Mouse (Mus musculus) myocyte (in vitro differentiated cells): ENCODE results near the gene Spo11. TPM values are rescaled to one million over a fixed set of nuclear protein-coding genes. Genes with fewer than 3 reads are reported as not detected.
A peak's percentile ranks its signal among the peaks of the same experiment; 100 is the strongest.

Experiments used
- H3K27me3 ChIP-seq: one replicate; pipeline ENCODE4 v1.6.1; 2011; ENCODE audit not compliant: control insufficient read depth, insufficient read depth, insufficient read length
- H3K36me3 ChIP-seq: one replicate; pipeline ENCODE4 v1.6.1; 2011; ENCODE audit not compliant: control insufficient read depth, insufficient read depth
- H3K4me2 ChIP-seq: one replicate; pipeline ENCODE4 v1.6.1; 2011; ENCODE audit warnings: low read depth, control low read depth
- H3K4me3 ChIP-seq: one replicate; pipeline ENCODE4 v1.5.1; 2011; ENCODE audit warnings: mild to moderate bottlenecking, control low read depth, moderate library complexity
- H3K79me2 ChIP-seq: one replicate; pipeline ENCODE4 v1.6.1; 2011; ENCODE audit not compliant: control insufficient read depth, insufficient read depth
- H3ac ChIP-seq: one replicate; pipeline ENCODE4 v1.6.1; 2011; ENCODE audit not compliant: control insufficient read depth, insufficient read length
- CEBPB ChIP-seq: IDR thresholded peaks from 2 replicates; pipeline ENCODE4 v1.6.1; 2011; ENCODE audit warnings: mild to moderate bottlenecking, moderate library complexity; ENCODE audit not compliant: poor library complexity, insufficient read depth, severe bottlenecking
- E2F4 ChIP-seq: IDR thresholded peaks from one replicate; pipeline ENCODE4 v1.6.1; 2011; ENCODE audit warnings: mild to moderate bottlenecking, control low read depth, moderate library complexity; ENCODE audit not compliant: insufficient read depth
- MAX ChIP-seq: IDR thresholded peaks from one replicate; pipeline ENCODE4 v1.6.1; 2011; ENCODE audit warnings: low read depth, mild to moderate bottlenecking, control low read depth
- MYOD1 ChIP-seq, 3 experiments: IDR thresholded peaks; one replicate each; pipeline ENCODE4 v1.6.1; 2011; ENCODE audit warnings: control low read depth in 2 of 3, low read depth in 2 of 3, mild to moderate bottlenecking in 2 of 3, moderate library complexity in 1 of 3; ENCODE audit not compliant: insufficient read length in 2 of 3, control insufficient read depth in 1 of 3
- MYOG ChIP-seq, 3 experiments: IDR thresholded peaks; one replicate each; pipeline ENCODE4 v1.6.1; 2011; ENCODE audit warnings: control low read depth in 2 of 3, low read depth in 2 of 3, mild to moderate bottlenecking in 2 of 3; ENCODE audit not compliant: insufficient read length in 2 of 3, control insufficient read depth in 1 of 3, insufficient read depth in 1 of 3
- POLR2A ChIP-seq: IDR thresholded peaks from one replicate; pipeline ENCODE4 v1.6.1; 2011; ENCODE audit warnings: low read depth, mild to moderate bottlenecking, control low read depth, moderate library complexity; ENCODE audit not compliant: insufficient read length
- POLR2AphosphoS2 ChIP-seq: IDR thresholded peaks from one replicate; pipeline ENCODE4 v1.6.1; 2011; ENCODE audit warnings: low read depth, control low read depth; ENCODE audit not compliant: insufficient read length
- REST ChIP-seq: IDR thresholded peaks from one replicate; pipeline ENCODE4 v1.6.1; 2011; ENCODE audit warnings: mild to moderate bottlenecking, control low read depth, moderate library complexity; ENCODE audit not compliant: insufficient read depth, insufficient read length
- SRF ChIP-seq: IDR thresholded peaks from one replicate; pipeline ENCODE4 v1.6.1; 2011; ENCODE audit warnings: low read depth; ENCODE audit not compliant: control insufficient read depth, insufficient read length
- TCF12 ChIP-seq: IDR thresholded peaks from one replicate; pipeline ENCODE4 v1.6.1; 2011; ENCODE audit warnings: mild to moderate bottlenecking, control low read depth; ENCODE audit not compliant: poor library complexity, insufficient read depth, severe bottlenecking
- TCF3 ChIP-seq: IDR thresholded peaks from one replicate; pipeline ENCODE4 v1.6.1; 2011; ENCODE audit warnings: low read depth, control low read depth; ENCODE audit not compliant: insufficient read length
- USF1 ChIP-seq: IDR thresholded peaks from one replicate; pipeline ENCODE4 v1.6.1; 2011; ENCODE audit warnings: low read depth, mild to moderate bottlenecking, control low read depth, moderate library complexity
- polyA plus RNA-seq: library from polyadenylated mRNA; unstranded; fragments of >200 nt; fragmentation: generic; extraction: Trizol; gene quantifications from one replicate; pipeline ENCODE4 v1.2.1, GENCODE M21; 2012; ENCODE audit warnings: missing spikeins

The Spo11 gene
- polyA plus RNA-seq, 1 experiment: not detected

DNA sequence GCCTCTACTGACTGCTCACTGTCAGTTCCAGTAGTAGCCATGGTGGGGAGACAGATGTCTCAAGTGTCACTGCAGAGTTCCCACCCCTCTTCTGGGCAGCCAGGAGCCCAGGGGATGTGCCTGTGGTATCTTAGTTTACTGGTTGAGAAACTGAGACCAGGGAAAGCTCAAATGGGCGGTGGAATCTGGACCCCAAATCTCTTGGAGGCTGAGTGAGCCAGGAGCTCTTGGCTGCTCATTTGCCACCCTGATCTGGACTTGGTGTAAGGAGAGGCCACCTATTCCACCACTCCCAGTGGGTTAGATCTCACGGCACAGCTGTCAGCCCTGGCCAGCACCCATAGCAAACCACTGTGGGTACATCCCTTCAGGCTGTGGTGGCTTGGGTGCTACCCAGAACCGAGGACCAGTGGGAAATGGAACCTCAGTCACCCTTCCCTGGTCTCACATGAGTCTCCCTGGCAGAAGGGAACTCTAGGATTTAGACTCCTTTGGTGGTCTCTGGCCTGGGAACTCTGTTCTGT is 51.1 kb downstream of the Spo11 start:
- no peaks in the 10 kb centered on the region for H3K36me3 ChIP-seq
- H3ac ChIP-seq: no peak overlapping the region
- H3K4me3 ChIP-seq: no peak overlapping the region
- peaks cover 17% of the 10 kb centered on the region for H3K79me2 ChIP-seq
- no peak for TF ChIP-seq CEBPB
- peak; percentile 66 to 97 (median 82) for TF ChIP-seq MYOG (IDR thresholded peaks at IDR 0.05; ENCODE audit: control insufficient read depth in 1 of 3, insufficient read depth in 1 of 3, insufficient read length in 2 of 3, low read depth in 2 of 3)
- TF ChIP-seq USF1: no peak
- no peak for TF ChIP-seq POLR2AphosphoS2
- TF ChIP-seq E2F4: no peak
- TF ChIP-seq POLR2A: no peak
- peak; percentile 14 to 95 (median 56) for TF ChIP-seq MYOD1 (IDR thresholded peaks at IDR 0.05; ENCODE audit: control insufficient read depth in 1 of 3, insufficient read length in 2 of 3, low read depth in 2 of 3)
- peak; percentile 50 for TF ChIP-seq TCF3
- TF ChIP-seq TCF12: no peak
- TF ChIP-seq REST: no peak
- TF ChIP-seq SRF: no peak
- peak overlapping the region; percentile 38 for H3K4me2 ChIP-seq
- H3K27me3 ChIP-seq: no peaks in the 10 kb centered on the region

DNA sequence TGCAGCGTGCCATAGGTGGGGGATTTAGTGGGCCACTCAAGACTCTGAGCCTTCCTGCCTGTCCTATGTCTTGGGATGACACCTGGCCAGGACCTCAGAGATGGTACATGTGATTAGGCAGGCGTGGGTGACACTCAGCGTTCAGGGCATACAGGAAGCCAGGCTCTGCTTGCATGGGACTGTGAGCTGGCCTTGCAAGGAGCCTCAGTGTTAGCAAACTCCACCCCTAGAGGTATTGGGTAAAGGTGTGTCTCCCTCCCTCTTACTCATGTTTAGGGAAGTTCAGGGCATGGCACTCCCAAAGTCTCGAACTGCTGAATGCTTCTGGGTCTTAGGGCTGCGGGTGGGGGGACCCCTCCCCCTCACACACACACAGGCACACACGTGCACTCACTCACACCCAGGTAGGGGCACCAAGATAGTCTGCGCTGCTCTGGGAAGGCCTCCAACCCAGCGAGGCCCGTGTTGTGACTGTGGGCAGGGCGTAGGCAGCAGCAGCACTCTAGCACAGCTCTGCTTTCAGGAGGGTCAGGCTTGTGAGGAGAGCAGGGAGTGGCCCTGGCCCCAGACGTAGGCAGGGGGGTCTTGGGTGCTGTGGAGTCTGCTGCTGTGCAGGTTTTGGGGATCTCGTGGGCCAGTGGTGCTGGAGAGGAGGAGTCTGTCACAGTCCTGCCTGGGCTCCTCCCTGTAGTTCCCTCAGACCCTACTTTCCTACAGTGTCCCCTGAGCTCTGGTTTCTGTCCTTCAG is 53.3 kb downstream of the Spo11 start:
- H3ac ChIP-seq: no peak overlapping the region

DNA sequence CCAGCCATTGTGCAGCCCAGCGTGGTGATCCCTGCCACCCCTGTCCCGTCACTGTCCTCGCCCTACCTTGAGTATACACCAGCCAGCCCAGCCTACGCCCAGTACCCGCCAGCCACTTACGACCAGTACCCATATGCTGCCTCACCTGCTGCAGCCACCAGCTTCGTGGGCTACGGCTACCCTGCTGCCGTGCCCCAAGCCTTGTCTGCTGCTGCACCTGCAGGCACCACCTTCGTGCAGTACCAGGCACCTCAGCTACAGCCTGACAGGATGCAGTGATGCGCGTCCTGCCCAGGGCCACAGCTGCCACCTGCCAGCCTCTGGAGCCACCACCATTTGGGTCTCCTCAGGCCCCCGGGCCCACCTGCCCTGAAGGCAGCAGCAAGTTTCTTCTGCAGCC is 56.0 kb downstream of the Spo11 start:
- Histone ChIP-seq H3ac (no peak overlapping the region), H3K27me3 (no peaks in the 10 kb centered on the region), H3K4me3 (no peak overlapping the region), H3K4me2 (no peak overlapping the region), H3K79me2 (peaks cover 6% of the 10 kb centered on the region), H3K36me3 (peaks cover 4% of the 10 kb centered on the region)
- TF ChIP-seq POLR2AphosphoS2: peak; percentile 20
- TF ChIP-seq REST: no peak
- TF ChIP-seq TCF12: no peak
- TF ChIP-seq CEBPB: no peak
- no peak for TF ChIP-seq MAX
- no peak for TF ChIP-seq E2F4
- no peak for TF ChIP-seq USF1
- TF ChIP-seq SRF: no peak
- no peak for TF ChIP-seq MYOD1 (IDR thresholded peaks at IDR 0.05; ENCODE audit: control insufficient read depth in 1 of 3, insufficient read length in 2 of 3, low read depth in 2 of 3)
- peak in 1 of 3 experiments; percentile 5 for TF ChIP-seq MYOG (IDR thresholded peaks at IDR 0.05; ENCODE audit: control insufficient read depth in 1 of 3, insufficient read depth in 1 of 3, insufficient read length in 2 of 3, low read depth in 2 of 3)
- TF ChIP-seq POLR2A: peak; percentile 39
- no peak for TF ChIP-seq TCF3

More for the DNA sequence above, 53.3 kb downstream of the Spo11 start:
- H3K4me2 ChIP-seq: no peak overlapping the region
- H3K4me3 ChIP-seq: no peak overlapping the region
- peaks cover 4% of the 10 kb centered on the region for H3K36me3 ChIP-seq
- H3K79me2 ChIP-seq: peaks cover 11% of the 10 kb centered on the region
- no peaks in the 10 kb centered on the region for H3K27me3 ChIP-seq
- TF ChIP-seq USF1: no peak
- no peak for TF ChIP-seq E2F4
- no peak for TF ChIP-seq TCF3
- TF ChIP-seq TCF12: no peak
- no peak for TF ChIP-seq SRF

DNA sequence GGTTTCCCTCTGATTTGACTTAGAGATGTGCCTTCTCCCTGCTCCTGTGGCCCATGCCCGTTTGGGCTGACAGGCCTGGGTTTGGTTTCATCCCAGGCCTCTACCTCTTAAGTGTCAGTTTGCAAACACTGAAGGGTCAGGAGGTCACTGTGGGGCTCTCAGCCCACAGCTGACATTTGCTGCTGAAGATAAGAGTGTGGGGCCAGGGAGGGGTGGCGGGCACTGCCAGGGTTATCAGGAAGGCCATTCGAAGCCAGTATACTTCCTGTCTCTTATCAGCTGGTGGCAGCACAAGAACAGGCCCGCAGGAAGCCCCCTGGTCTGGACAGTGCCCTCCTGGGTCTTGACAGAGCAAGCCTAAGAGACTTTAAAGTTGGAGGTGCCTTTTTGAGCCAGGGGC is 57.5 kb downstream of the Spo11 start:
- H3K36me3 ChIP-seq: peaks cover 4% of the 10 kb centered on the region
- no peak overlapping the region for H3K4me2 ChIP-seq
- H3K4me3 ChIP-seq: no peak overlapping the region
- TF ChIP-seq CEBPB (no peak), USF1 (no peak), MYOG (IDR thresholded peaks at IDR 0.05; ENCODE audit: control insufficient read depth in 1 of 3, insufficient read depth in 1 of 3, insufficient read length in 2 of 3, low read depth in 2 of 3) (no peak), MYOD1 (IDR thresholded peaks at IDR 0.05; ENCODE audit: control insufficient read depth in 1 of 3, insufficient read length in 2 of 3, low read depth in 2 of 3) (no peak), SRF (no peak), E2F4 (no peak), REST (no peak), MAX (no peak), POLR2AphosphoS2 (no peak), POLR2A (no peak), TCF12 (no peak), TCF3 (no peak)
- H3K79me2 ChIP-seq: no peaks in the 10 kb centered on the region
- H3ac ChIP-seq: no peak overlapping the region
- no peaks in the 10 kb centered on the region for H3K27me3 ChIP-seq

DNA sequence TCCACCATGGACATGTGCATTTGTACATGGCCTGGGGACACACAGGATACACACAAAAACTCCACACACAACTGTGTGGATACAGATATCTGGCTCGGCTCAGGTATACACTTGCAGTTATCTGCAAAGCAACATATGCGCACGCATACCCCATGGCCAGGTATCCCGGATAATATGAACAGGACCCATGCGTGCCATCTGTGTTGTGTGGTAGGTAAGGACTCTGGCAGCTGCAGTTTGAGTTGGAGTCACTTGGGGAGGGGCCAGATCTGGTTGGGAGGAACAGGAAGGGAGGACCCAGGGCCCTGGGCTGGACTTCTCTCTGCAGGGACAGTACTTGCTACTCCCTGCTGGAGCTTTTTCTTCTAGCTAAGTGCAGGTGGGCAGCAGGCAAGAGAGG is 58.2 kb downstream of the Spo11 start:
- H3K4me3 ChIP-seq: no peak overlapping the region
- H3K27me3 ChIP-seq: no peaks in the 10 kb centered on the region
- no peak overlapping the region for H3ac ChIP-seq
- no peak overlapping the region for H3K4me2 ChIP-seq
- H3K79me2 ChIP-seq: no peaks in the 10 kb centered on the region
- H3K36me3 ChIP-seq: peaks cover 4% of the 10 kb centered on the region
- TF ChIP-seq USF1 (no peak), POLR2A (no peak), E2F4 (no peak), MYOG (IDR thresholded peaks at IDR 0.05; ENCODE audit: control insufficient read depth in 1 of 3, insufficient read depth in 1 of 3, insufficient read length in 2 of 3, low read depth in 2 of 3) (no peak), REST (no peak), SRF (no peak), TCF12 (no peak), POLR2AphosphoS2 (no peak), TCF3 (no peak), MAX (no peak), MYOD1 (IDR thresholded peaks at IDR 0.05; ENCODE audit: control insufficient read depth in 1 of 3, insufficient read length in 2 of 3, low read depth in 2 of 3) (no peak), CEBPB (no peak)
